Mouse (Mus musculus) layer of hippocampus, adult 18-20 months (tissue): ENCODE results near the gene Tmem132d. TPM values are rescaled to one million over a fixed set of nuclear protein-coding genes. Genes with fewer than 3 reads are reported as not detected.
A peak's percentile ranks its signal among the peaks of the same experiment; 100 is the strongest.
"Not testable (repeated sequence)": the region's sequence is repeated elsewhere in the genome, so short reads cannot be mapped to it uniquely, and the experiment has no call there.

Experiments
- DNase-seq, 2 experiments: peaks; one replicate each; pipeline ENCODE4 v3.0.0; 2022; ENCODE audit warnings: low spot score in 2 of 2
- total RNA-seq, 2 experiments: library from RNA; stranded (reverse); gene quantifications; 2 replicates each; pipeline ENCODE4 v1.2.3; 2021

Tmem132d gene
- total RNA-seq, 2 experiments from 2014 or later: 20.0 to 20.1 TPM

- DNase-seq: no peak
Observed at GRCm38 (mm10) chr5:127947275-127947674, 485.6 kb downstream of the Tmem132d start.

GRCm38 (mm10) chr5:127942171-127942570 is 490.7 kb downstream of the Tmem132d start:
- not testable (repeated sequence) for DNase-seq

GRCm38 (mm10) chr5:127937914-127938313 is 495.0 kb downstream of the Tmem132d start:
- DNase-seq: no peak

GRCm38 (mm10) chr5:127929687-127930086 is 503.2 kb downstream of the Tmem132d start:
- DNase-seq: no peak

GRCm38 (mm10) chr5:127926686-127927085 is 506.2 kb downstream of the Tmem132d start:
- no peak for DNase-seq

- DNase-seq: no peak
Observed at GRCm38 (mm10) chr5:127924106-127924505, 508.8 kb downstream of the Tmem132d start.

GRCm38 (mm10) chr5:127919171-127919570 is 513.7 kb downstream of the Tmem132d start:
- no peak for DNase-seq

- DNase-seq: no peak
Observed at GRCm38 (mm10) chr5:127918376-127918775, 514.5 kb downstream of the Tmem132d start.

- DNase-seq: no peak
Observed at GRCm38 (mm10) chr5:127914157-127914556, 518.7 kb downstream of the Tmem132d start.

GRCm38 (mm10) chr5:127911603-127912002 is 521.3 kb downstream of the Tmem132d start:
- no peak for DNase-seq

- no peak for DNase-seq
Observed at GRCm38 (mm10) chr5:127910356-127910755, 522.5 kb downstream of the Tmem132d start.

GRCm38 (mm10) chr5:127895176-127895575 is 537.7 kb downstream of the Tmem132d start:
- DNase-seq: no peak

- DNase-seq: peak; percentile 3 to 10
Observed at GRCm38 (mm10) chr5:127885566-127886505, 547.0 kb downstream of the Tmem132d start.

- no peak for DNase-seq
Observed at GRCm38 (mm10) chr5:127883021-127883420, 549.9 kb downstream of the Tmem132d start.

- no peak for DNase-seq
Observed at GRCm38 (mm10) chr5:127874461-127874860, 558.4 kb downstream of the Tmem132d start.

GRCm38 (mm10) chr5:127865157-127865556 is 567.7 kb downstream of the Tmem132d start:
- DNase-seq: no peak

GRCm38 (mm10) chr5:127859719-127860118 is 573.2 kb downstream of the Tmem132d start:
- no peak for DNase-seq

GRCm38 (mm10) chr5:127852305-127852704 is 580.6 kb downstream of the Tmem132d start:
- DNase-seq: no peak

GRCm38 (mm10) chr5:127831791-127832190 is 601.1 kb downstream of the Tmem132d start:
- no peak for DNase-seq

GRCm38 (mm10) chr5:127830831-127831230 is 602.0 kb downstream of the Tmem132d start:
- no peak for DNase-seq

- DNase-seq: no peak
Observed at GRCm38 (mm10) chr5:127828756-127829155, 604.1 kb downstream of the Tmem132d start.

GRCm38 (mm10) chr5:127821960-127822359 is 610.9 kb downstream of the Tmem132d start:
- no peak for DNase-seq

GRCm38 (mm10) chr5:127815292-127815691 is 617.6 kb downstream of the Tmem132d start:
- DNase-seq: peak in 1 of 2 experiments; percentile 16
